Mouse (Mus musculus): ENCODE measurements at regions not wholly inside any gene's neighbourhood (a gene's known extent, or its start where the extent isn't known, plus 50 kb on each side); places are given as distances from the start of the nearest gene placed in this dataset.
A peak's percentile ranks its signal among the peaks of the same experiment; 100 is the strongest.
"Not testable (repeated sequence)": the region's sequence is repeated elsewhere in the genome, so short reads cannot be mapped to it uniquely, and the experiment has no call there.

DNA sequence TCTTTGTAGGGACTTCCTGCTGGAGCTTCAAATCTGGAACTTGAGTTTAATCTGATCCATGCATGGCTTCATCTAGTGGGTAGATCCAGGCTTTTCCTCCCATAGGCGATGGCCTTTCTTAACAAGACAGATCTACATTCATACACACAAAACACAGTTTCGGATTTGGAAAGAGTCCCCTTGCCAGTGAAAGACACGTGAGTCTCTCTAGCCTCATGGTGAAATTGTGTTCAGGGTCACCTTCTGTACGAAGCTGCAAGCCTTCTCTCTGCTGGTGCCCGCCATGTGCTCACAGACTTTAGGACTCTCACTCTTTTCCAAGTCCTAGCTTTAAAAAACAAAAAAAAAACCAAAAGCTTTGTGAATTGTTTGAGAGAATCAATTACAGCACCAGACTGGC lies 51.4 kb upstream of the Dlx2 start:
- no peaks in the 10 kb centered on the region for H3K4me1 ChIP-seq (ENCODE audit: control insufficient read depth, insufficient read depth, low read length)
- no peak overlapping the region for H3K4me3 ChIP-seq (ENCODE audit: low read depth, low read length)
- no peaks in the 10 kb centered on the region for H3K36me3 ChIP-seq (ENCODE audit: control insufficient read depth, insufficient read depth, low read length)
- H3K4me2 ChIP-seq (ENCODE audit: low read length): no peak overlapping the region
- H3K9ac ChIP-seq (ENCODE audit: low read depth, low read length): no peak overlapping the region
- 86% methylated on average over 5 of the region's 5 CpGs for WGBS
- no peak for ATAC-seq
- H3K27ac ChIP-seq (ENCODE audit: low read length): no peak overlapping the region
- no peaks in the 10 kb centered on the region for H3K9me3 ChIP-seq (replicated peaks; ENCODE audit: control insufficient read depth, low read length, poor library complexity, severe bottlenecking)
- H3K27me3 ChIP-seq (ENCODE audit: control insufficient read depth, insufficient read depth, low read depth, low read length): no peaks in the 10 kb centered on the region; the same call in 1 of the 2 replicates

GRCm38 (mm10) chr2:71598368-71598767 lies 51.8 kb upstream of the Dlx2 start:
- Histone ChIP-seq H3K9ac (ENCODE audit: low read depth, low read length) (0 out of 2 replicates have a peak overlapping the region, but pooled peaks have one; percentile 31), H3K4me2 (ENCODE audit: low read length) (no peak overlapping the region), H3K27me3 (ENCODE audit: control insufficient read depth, insufficient read depth, low read depth, low read length) (no peaks in the 10 kb centered on the region; the same call in 1 of the 2 replicates), H3K36me3 (ENCODE audit: control insufficient read depth, insufficient read depth, low read length) (no peaks in the 10 kb centered on the region), H3K9me3 (replicated peaks; ENCODE audit: control insufficient read depth, low read length, poor library complexity, severe bottlenecking) (no peaks in the 10 kb centered on the region), H3K27ac (ENCODE audit: low read length) (no peak overlapping the region), H3K4me1 (ENCODE audit: control insufficient read depth, insufficient read depth, low read length) (no peaks in the 10 kb centered on the region), H3K4me3 (ENCODE audit: low read depth, low read length) (no peak overlapping the region)
- ATAC-seq: no peak
- WGBS: 69% methylated on average over 10 of the region's 10 CpGs

DNA sequence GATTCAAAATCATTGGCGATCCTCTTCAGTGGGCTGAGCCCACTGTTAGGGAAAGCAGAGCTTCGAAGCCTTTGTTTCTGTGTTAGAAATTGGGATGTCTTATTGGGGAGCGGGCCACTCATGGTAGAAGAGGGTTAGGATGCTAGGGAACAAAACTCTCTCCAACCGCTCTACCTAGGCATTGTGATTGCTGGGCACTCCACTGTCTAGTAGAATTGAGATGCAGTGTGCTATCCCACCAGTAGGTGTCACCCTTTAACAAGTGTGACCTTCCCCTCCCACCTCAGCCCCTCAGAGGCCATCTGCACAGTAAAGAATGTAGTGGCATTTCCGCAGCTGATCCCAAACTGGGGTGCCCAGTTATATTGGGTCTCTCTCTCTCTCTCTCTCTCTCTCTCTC lies 52.2 kb upstream of the Dlx2 start:
- 0 out of 2 replicates have a peak overlapping the region, but pooled peaks have one; percentile 31 for H3K9ac ChIP-seq (ENCODE audit: low read depth, low read length)
- 16% methylated on average over 5 of the region's 5 CpGs for WGBS
- H3K4me2 ChIP-seq (ENCODE audit: low read length): no peak overlapping the region
- H3K36me3 ChIP-seq (ENCODE audit: control insufficient read depth, insufficient read depth, low read length): no peaks in the 10 kb centered on the region
- H3K27ac ChIP-seq (ENCODE audit: low read length): no peak overlapping the region
- ATAC-seq: peak; percentile 82
- H3K4me1 ChIP-seq (ENCODE audit: control insufficient read depth, insufficient read depth, low read length): no peaks in the 10 kb centered on the region
- no peak overlapping the region for H3K4me3 ChIP-seq (ENCODE audit: low read depth, low read length)
- no peaks in the 10 kb centered on the region for H3K9me3 ChIP-seq (replicated peaks; ENCODE audit: control insufficient read depth, low read length, poor library complexity, severe bottlenecking)
- no peaks in the 10 kb centered on the region; the same call in 1 of the 2 replicates for H3K27me3 ChIP-seq (ENCODE audit: control insufficient read depth, insufficient read depth, low read depth, low read length)

DNA sequence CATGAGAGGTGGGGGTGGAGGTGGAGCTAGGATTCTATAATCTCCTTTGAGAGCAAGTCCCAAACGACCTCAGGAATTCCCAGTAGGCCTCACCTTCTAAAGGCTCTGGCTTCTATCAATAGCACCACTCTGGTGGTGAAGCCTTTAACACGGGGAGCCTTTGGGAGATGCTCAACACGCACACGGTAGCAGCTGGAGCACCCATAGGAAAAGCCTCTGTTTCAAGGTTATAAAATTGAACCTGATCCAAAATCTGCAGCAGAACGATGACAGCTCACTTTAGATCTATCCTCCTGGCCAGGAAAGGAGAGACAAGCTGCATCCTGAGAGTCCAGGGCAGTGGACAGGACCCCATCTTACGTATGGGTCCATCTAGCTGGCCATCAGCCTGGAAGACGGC lies 53.7 kb upstream of the Dlx2 start:
- H3K4me2 ChIP-seq (ENCODE audit: low read length): no peak overlapping the region
- H3K27ac ChIP-seq (ENCODE audit: low read length): no peak overlapping the region
- 70% methylated on average over 7 of the region's 7 CpGs for WGBS
- no peaks in the 10 kb centered on the region for H3K36me3 ChIP-seq (ENCODE audit: control insufficient read depth, insufficient read depth, low read length)
- ATAC-seq: no peak
- no peak overlapping the region for H3K4me3 ChIP-seq (ENCODE audit: low read depth, low read length)
- no peaks in the 10 kb centered on the region; the same call in 1 of the 2 replicates for H3K27me3 ChIP-seq (ENCODE audit: control insufficient read depth, insufficient read depth, low read depth, low read length)
- no peaks in the 10 kb centered on the region for H3K4me1 ChIP-seq (ENCODE audit: control insufficient read depth, insufficient read depth, low read length)
- H3K9me3 ChIP-seq (replicated peaks; ENCODE audit: control insufficient read depth, low read length, poor library complexity, severe bottlenecking): no peaks in the 10 kb centered on the region
- no peak overlapping the region for H3K9ac ChIP-seq (ENCODE audit: low read depth, low read length)

- H3K4me2 ChIP-seq (ENCODE audit: low read length): no peak overlapping the region
- H3K36me3 ChIP-seq (ENCODE audit: control insufficient read depth, insufficient read depth, low read length): no peaks in the 10 kb centered on the region
- H3K27ac ChIP-seq (ENCODE audit: low read length): no peak overlapping the region
- H3K9ac ChIP-seq (ENCODE audit: low read depth, low read length): no peak overlapping the region
- ATAC-seq: no peak
- H3K27me3 ChIP-seq (ENCODE audit: control insufficient read depth, insufficient read depth, low read depth, low read length): no peaks in the 10 kb centered on the region; the same call in 1 of the 2 replicates
- WGBS: 32% methylated on average over 1 of the region's 1 CpGs
- H3K9me3 ChIP-seq (replicated peaks; ENCODE audit: control insufficient read depth, low read length, poor library complexity, severe bottlenecking): no peaks in the 10 kb centered on the region
- no peak overlapping the region for H3K4me3 ChIP-seq (ENCODE audit: low read depth, low read length)
- H3K4me1 ChIP-seq (ENCODE audit: control insufficient read depth, insufficient read depth, low read length): no peaks in the 10 kb centered on the region
Measured at GRCm38 (mm10) chr2:71600999-71601398, 54.4 kb upstream of the Dlx2 start.

GRCm38 (mm10) chr2:71603796-71604195 lies 57.2 kb upstream of the Dlx2 start:
- H3K9ac ChIP-seq (ENCODE audit: low read depth, low read length); H3K36me3 ChIP-seq (ENCODE audit: control insufficient read depth, insufficient read depth, low read length); H3K9me3 ChIP-seq (replicated peaks; ENCODE audit: control insufficient read depth, low read length, poor library complexity, severe bottlenecking); H3K4me2 ChIP-seq (ENCODE audit: low read length); H3K27me3 ChIP-seq (ENCODE audit: control insufficient read depth, insufficient read depth, low read depth, low read length); H3K27ac ChIP-seq (ENCODE audit: low read length); H3K4me1 ChIP-seq (ENCODE audit: control insufficient read depth, insufficient read depth, low read length); H3K4me3 ChIP-seq (ENCODE audit: low read depth, low read length); ATAC-seq: not testable (repeated sequence)
- 98% methylated on average over 8 of the region's 8 CpGs for WGBS

GRCm38 (mm10) chr2:71605606-71606005 lies 59.1 kb upstream of the Dlx2 start:
- WGBS: 85% methylated on average over 1 of the region's 1 CpGs
- Histone ChIP-seq H3K9ac (ENCODE audit: low read depth, low read length) (no peak overlapping the region), H3K27me3 (ENCODE audit: control insufficient read depth, insufficient read depth, low read depth, low read length) (no peaks in the 10 kb centered on the region)

GRCm38 (mm10) chr2:71607087-71607502 lies 60.5 kb upstream of the Dlx2 start:
- no peak overlapping the region for H3K4me3 ChIP-seq (ENCODE audit: low read depth, low read length)
- peaks cover 12% of the 10 kb centered on the region for H3K4me1 ChIP-seq (ENCODE audit: control insufficient read depth, insufficient read depth, low read length)
- no peak overlapping the region for H3K4me2 ChIP-seq (ENCODE audit: low read length)
- no peak for ATAC-seq
- no peak overlapping the region for H3K9ac ChIP-seq (ENCODE audit: low read depth, low read length)
- no peaks in the 10 kb centered on the region for H3K27me3 ChIP-seq (ENCODE audit: control insufficient read depth, insufficient read depth, low read depth, low read length)
- no peak overlapping the region for H3K27ac ChIP-seq (ENCODE audit: low read length)
- 91% methylated on average over 3 of the region's 3 CpGs for WGBS
- H3K36me3 ChIP-seq (ENCODE audit: control insufficient read depth, insufficient read depth, low read length): no peaks in the 10 kb centered on the region
- H3K9me3 ChIP-seq (replicated peaks; ENCODE audit: control insufficient read depth, low read length, poor library complexity, severe bottlenecking): no peaks in the 10 kb centered on the region

More at GRCm38 (mm10) chr2:71605606-71606005, 59.1 kb upstream of the Dlx2 start:
- H3K4me1 ChIP-seq (ENCODE audit: control insufficient read depth, insufficient read depth, low read length): peaks cover 5% of the 10 kb centered on the region; the same call in 1 of the 2 replicates
- no peak overlapping the region for H3K27ac ChIP-seq (ENCODE audit: low read length)
- no peak overlapping the region for H3K4me3 ChIP-seq (ENCODE audit: low read depth, low read length)
- no peak for ATAC-seq
- no peak overlapping the region for H3K4me2 ChIP-seq (ENCODE audit: low read length)
- no peaks in the 10 kb centered on the region for H3K9me3 ChIP-seq (replicated peaks; ENCODE audit: control insufficient read depth, low read length, poor library complexity, severe bottlenecking)
- no peaks in the 10 kb centered on the region for H3K36me3 ChIP-seq (ENCODE audit: control insufficient read depth, insufficient read depth, low read length)

GRCm38 (mm10) chr2:71613216-71613615 lies 66.7 kb upstream of the Dlx2 start:
- H3K4me3 ChIP-seq (ENCODE audit: low read depth, low read length): no peak overlapping the region
- 46% methylated on average over 2 of the region's 2 CpGs for WGBS
- H3K27ac ChIP-seq (ENCODE audit: low read length): peak overlapping the region; percentile 25; the same call in 1 of the 2 replicates
- no peaks in the 10 kb centered on the region for H3K9me3 ChIP-seq (replicated peaks; ENCODE audit: control insufficient read depth, low read length, poor library complexity, severe bottlenecking)
- H3K36me3 ChIP-seq (ENCODE audit: control insufficient read depth, insufficient read depth, low read length): no peaks in the 10 kb centered on the region
- peaks cover 23% of the 10 kb centered on the region for H3K4me1 ChIP-seq (ENCODE audit: control insufficient read depth, insufficient read depth, low read length)
- peak overlapping the region; percentile 14; the same call in 1 of the 2 replicates for H3K9ac ChIP-seq (ENCODE audit: low read depth, low read length)
- H3K4me2 ChIP-seq (ENCODE audit: low read length): peak overlapping the region; percentile 17; the same call in 1 of the 2 replicates
- no peaks in the 10 kb centered on the region for H3K27me3 ChIP-seq (ENCODE audit: control insufficient read depth, insufficient read depth, low read depth, low read length)
- ATAC-seq: no peak
